Mouse (Mus musculus) embryonic fibroblast, embryonic 13.5 days (primary cell): ENCODE measurements around the gene Spert.

Source experiments
- CTCF ChIP-seq: IDR thresholded peaks from 2 replicates; pipeline ENCODE4 v1.5.1; 2011; ENCODE audit warnings: mild to moderate bottlenecking, control low read depth, low read length, moderate library complexity, borderline replicate concordance; ENCODE audit not compliant: insufficient read depth
- POLR2A ChIP-seq: IDR thresholded peaks from 2 replicates; pipeline ENCODE4 v1.6.1; 2011; ENCODE audit warnings: low read depth, mild to moderate bottlenecking, control low read depth, low read length, moderate library complexity

GRCm38 (mm10) chr14:75642080-75642479 lies 49.2 kb upstream of the Spert start, which contains the start of gene Erich6b:
- TF ChIP-seq POLR2A (no peak), CTCF (no peak)
